Mouse (Mus musculus): ENCODE data around the gene Ankrd13b.
A peak's percentile ranks its signal among the peaks of the same experiment; 100 is the strongest.
"Not testable (repeated sequence)": the region's sequence is repeated elsewhere in the genome, so short reads cannot be mapped to it uniquely, and the experiment has no call there.

Gene Ankrd13b

GRCm38 (mm10) chr11:77489591-77490235, at the start of gene Ankrd13b:
TSS of gene Ankrd13b (minus strand) at chr11:77489678.
- peak; percentile 57 for DNase-seq (ENCODE audit: low read depth, low spot score)

- no peak for DNase-seq (ENCODE audit: low read depth, low spot score)
Observed at GRCm38 (mm10) chr11:77532202-77532846, 42.8 kb upstream of the Ankrd13b start.

GRCm38 (mm10) chr11:77530862-77531261, 41.4 kb upstream of the Ankrd13b start:
- DNase-seq (ENCODE audit: low read depth, low spot score) = no peak

- no peak for DNase-seq (ENCODE audit: low read depth, low spot score)
Observed at GRCm38 (mm10) chr11:77529644-77530043, 40.2 kb upstream of the Ankrd13b start.

DNA sequence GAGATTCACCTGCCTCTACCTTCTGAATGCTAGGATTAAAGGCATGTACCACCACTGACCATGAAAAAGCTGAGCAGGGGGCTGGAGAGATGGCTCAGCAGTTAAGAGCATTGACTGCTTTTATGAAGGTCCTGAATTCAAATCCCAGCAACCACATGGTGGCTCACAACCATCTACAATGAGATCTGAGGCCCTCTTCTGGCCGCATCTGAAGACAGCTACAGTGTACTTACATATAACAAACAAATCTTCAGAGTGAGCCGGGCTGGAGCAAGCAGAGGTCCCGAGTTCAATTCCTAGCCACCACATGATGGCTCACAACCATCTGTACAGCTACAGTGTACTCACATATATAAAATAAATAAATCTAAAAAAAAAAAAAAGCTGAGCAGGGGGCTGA, 38.9 kb upstream of the Ankrd13b start:
- DNase-seq (ENCODE audit: low read depth, low spot score) = not testable (repeated sequence)

- DNase-seq (ENCODE audit: low read depth, low spot score) = no peak
Observed at GRCm38 (mm10) chr11:77525804-77526486, 36.5 kb upstream of the Ankrd13b start.

- no peak for DNase-seq (ENCODE audit: low read depth, low spot score)
Observed at GRCm38 (mm10) chr11:77520601-77521529, 31.4 kb upstream of the Ankrd13b start.

DNA sequence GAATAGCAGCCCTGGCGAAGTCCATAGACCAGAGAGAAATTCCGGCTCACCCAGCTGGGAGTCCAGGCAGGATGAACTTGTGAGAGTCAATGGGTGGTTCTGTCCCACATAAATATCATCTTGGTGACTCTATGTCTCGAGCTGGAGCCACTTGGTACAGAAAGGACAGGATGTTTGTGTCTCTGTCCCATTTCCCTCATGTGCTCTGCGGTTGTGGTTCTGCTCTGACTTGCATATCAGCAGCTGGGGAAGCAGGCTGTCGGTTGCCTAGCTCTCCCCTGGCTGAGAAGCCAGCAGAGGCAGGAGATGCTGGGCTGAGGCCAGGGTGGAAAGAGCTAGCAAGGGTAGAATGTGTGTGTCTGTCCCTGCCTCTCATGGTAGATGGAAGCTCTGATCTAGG, 29.6 kb upstream of the Ankrd13b start, which contains the start of gene Gm10392:
Gene Gm10392, minus strand, starts transcription at position 156 of the 400 bp plus-strand sequence.
- no peak for DNase-seq (ENCODE audit: low read depth, low spot score)

DNA sequence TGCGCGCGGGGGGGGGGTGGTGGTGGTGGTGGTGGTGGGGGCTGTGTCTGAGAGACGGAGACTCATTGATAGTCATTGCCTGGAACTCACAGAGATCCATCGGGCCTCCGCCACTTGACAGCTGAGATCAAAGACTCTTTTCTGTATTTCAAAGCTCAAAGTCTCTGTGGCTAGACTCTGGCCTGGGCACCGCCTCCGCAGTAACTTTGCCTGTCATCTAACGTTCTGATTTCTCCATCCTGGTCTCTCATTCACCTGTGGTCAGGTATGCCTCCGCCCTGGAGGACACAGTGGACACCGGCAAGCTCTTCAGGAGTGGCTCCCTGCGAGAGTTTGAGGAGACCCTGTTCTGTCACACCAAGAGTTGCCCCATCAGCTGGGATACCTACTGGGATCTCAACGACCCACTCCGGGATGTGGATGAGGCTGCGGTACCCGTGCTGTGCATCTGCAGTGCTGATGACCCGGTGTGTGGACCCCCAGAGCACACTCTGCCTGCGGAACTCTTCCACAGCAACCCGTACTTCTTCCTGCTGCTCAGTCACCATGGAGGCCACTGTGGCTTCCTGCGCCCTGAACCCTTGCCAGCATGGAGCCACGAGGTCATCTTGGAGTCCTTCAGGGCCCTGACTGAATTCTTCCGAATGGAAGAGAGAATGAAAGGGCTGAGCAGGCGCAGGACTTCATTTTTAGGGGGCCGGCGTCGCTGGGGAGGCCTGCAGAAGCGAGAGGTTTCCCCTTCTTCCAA, 28.7 kb upstream of the Ankrd13b start:
- DNase-seq (ENCODE audit: low read depth, low spot score) = no peak

DNA sequence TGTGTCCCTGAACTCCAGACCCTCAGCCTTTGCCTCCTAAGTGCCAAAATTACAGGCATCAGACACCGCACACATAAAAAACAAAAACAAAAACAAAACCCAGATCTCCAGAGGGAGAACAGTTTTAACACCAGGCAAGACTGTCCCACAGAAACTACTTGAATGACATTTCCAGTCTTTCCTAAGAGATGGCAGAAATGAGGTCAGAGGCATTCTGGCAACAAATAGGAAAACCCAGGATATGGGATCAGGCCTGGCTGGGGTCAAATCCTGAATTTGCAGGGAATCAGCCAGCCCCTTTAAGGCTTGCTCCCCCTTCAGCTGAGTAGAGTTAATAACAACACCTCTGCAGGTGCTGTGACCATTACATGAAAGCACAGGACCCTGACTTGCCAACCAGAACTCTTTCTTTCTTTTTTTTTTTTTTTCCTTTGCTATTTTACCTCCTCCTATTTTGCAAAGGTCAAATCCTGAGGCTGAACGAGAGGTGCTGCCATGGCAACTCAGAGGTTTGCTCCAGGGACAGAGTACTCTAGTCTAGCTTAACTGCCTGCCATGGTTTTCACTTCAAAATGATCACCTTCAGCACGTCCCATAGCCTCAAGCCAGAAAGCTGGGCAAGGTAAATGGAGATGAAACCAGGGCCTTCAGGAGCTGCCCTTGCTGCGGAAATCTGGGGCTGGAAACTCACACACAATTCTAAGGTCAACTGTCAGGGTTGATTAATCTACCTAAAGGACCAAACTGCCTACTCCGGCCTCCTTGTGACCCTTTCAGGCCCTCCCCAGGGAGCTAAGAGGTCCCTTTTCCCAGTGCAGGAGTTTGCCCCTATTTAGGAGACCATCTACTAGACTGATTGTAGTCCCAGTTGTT, 27.3 kb upstream of the Ankrd13b start:
- DNase-seq (ENCODE audit: low read depth, low spot score) = no peak

GRCm38 (mm10) chr11:77515637-77516552, 26.4 kb upstream of the Ankrd13b start, which contains the start of gene Trp53i13:
TSS of gene Trp53i13 (minus strand) at chr11:77515980.
- no peak for DNase-seq (ENCODE audit: low read depth, low spot score)

DNA sequence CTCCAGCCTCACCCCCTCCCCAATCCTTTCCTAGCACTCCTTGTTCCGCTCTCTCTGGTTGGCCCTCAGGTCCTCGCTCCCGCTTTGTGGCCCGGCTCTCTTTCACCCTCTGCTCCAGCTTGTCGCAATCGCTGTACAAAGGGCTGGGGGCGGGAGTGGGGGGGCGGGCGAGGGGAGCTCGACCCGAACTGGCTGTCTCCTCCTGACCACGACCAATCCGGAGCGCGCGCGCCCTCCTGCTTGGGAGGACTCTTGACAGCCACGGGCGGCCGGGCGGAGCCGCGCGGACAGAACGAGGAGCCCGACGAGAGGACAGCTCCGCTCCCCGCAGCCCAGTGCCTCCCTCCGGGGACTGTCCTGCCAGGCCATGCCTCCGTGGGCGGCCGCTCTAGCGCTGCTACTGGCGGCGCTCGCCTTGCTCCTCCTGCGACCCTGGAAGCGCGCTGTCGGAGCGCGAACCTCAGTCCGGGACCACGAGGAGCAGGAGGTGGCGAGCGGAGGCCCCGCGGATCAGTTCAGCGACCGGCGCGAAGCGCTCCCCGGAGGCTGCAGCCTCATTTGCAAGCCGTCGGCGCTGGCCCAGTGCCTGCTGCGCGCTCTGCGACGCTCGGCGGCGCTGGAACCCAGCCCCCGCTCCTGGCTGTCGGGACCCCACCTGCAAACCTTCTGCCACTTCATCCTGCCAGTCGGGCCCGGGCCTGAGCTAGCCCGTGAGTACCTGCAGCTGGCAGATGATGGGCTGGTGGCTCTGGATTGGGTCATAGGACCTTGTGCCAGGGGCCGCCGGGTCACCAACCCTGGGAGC, 25.6 kb upstream of the Ankrd13b start, which contains the start of gene Abhd15:
Gene Abhd15, plus strand, starts transcription at position 290 of the 805 bp plus-strand sequence.
- DNase-seq (ENCODE audit: low read depth, low spot score) = no peak

- no peak for DNase-seq (ENCODE audit: low read depth, low spot score)
Observed at GRCm38 (mm10) chr11:77514281-77514831, 24.9 kb upstream of the Ankrd13b start.

DNA sequence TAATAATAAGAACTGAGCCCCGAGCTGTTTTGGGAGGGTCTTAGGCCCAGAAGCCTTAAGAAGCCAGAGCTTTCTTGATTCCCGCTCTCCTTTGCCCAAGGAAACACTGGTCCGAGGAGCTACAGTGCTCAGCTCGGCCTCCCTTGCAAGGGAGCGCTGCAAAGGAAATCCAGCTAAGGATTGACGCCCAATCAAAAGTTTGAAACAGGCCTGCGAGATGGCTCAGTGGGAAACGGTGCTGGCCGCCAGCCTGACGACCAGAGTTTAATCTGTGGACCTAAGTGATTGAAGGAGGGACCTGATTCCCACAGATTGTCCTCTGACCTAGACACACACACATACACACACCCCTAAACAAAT, 24.3 kb upstream of the Ankrd13b start:
- no peak for DNase-seq (ENCODE audit: low read depth, low spot score)

DNA sequence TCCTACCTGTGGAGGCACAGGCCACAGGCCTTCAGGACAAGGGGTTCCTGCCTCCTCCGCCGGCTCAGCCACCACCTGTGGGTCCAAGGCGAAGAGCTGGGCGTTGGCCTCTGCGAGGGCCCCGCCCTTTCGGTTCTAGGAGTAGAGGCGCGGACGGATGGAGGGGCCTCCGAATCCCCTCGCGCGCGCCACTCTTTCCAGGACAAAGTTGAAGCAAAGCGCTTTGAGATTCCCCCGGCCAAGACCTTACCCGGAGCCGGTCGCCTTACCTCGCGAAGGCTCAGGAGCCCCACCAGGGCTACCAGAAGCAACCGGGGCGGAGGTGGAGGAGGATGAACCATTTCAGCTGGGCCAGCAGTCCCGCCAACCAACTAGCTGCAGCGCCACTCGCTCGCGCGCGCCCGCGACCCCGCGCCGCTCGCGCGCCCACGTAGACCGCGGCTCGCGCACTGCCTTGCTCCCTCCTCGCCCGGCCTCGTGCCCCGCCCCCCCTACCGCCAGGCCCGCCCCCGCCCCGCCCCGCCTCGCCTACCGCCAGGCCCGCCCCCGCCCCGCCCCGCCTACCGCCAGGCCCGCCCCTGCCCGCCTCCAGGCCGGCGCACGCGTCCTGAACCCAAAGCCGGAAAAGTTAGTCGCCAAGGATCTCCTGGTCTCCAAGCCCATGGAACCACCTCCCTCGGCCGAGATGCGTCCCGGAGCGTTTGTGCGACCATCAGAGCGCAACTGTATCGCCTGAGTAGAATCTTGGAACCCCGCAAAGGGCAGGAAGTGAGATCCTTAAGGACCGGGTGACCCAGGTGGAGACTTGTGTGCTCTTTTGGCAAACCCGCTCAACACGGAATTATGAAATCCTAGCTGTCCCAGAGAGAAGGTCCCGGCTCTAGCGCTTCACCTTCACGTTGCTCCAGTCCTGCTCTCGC, 23.7 kb upstream of the Ankrd13b start:
- DNase-seq (ENCODE audit: low read depth, low spot score) = peak; percentile 69

- no peak for DNase-seq (ENCODE audit: low read depth, low spot score)
Observed at GRCm38 (mm10) chr11:77511336-77511735, 21.9 kb upstream of the Ankrd13b start.
